Mouse (Mus musculus) lung, adult 2 months (tissue): ENCODE measurements at regions not wholly inside any gene's neighbourhood (a gene's known extent, or its start where the extent isn't known, plus 50 kb on each side); places are given as distances from the start of the nearest gene placed in this dataset.

Source experiments
- CTCF ChIP-seq: fragments of 200-500 bp; IDR thresholded peaks from 2 replicates; pipeline ENCODE4 v1.5.1; 2011; ENCODE audit warnings: mild to moderate bottlenecking, low read length, control low read depth; ENCODE audit not compliant: insufficient read depth
- POLR2A ChIP-seq: fragments of 200-500 bp; IDR thresholded peaks from 2 replicates; pipeline ENCODE4 v1.6.1; 2011; ENCODE audit warnings: low read depth, mild to moderate bottlenecking, control low read depth, low read length, borderline replicate concordance; ENCODE audit errors: extremely low read depth

DNA sequence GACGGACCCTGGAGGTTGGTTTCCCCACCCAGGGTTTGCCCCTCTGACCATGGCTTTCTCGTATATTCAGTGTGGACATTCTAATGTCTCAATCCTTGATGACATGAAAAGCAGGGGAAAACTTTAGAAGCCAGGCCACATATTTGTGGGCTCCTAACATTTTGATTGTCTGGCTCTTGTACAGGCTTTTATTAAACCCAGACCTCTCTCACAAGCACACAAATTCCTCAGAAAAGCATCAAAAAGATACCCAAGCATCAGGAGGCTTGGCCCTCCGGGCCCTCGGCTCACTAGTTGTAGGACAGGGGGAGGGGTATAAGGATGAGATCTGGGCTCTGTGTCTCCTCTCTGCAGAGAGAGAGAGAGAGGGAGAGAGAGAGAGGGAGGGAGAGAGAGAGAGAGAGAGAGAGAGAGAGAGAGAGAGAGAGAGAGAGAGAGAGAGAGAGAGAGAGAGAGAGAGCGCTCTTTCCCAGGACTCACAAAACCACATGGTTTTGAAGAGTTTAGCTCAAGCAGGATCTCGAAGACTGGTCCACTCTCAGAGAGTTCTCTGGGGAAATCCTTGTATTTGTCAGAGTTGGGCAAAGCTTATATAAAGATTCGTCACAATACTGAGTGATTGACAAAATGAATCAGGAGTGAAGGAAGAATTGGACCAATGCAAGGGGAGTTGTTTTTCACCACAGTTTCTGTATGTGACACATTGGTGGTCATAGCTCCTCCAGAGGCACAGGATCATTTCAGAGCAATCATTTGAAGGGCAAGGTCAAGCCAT, 167.2 kb upstream of the Cxcl12 start:
- TF ChIP-seq CTCF (no peak), POLR2A (no peak)
